Comparison of ENCODE assay signal across 15 mouse cellular contexts in the genomic region with DNA sequence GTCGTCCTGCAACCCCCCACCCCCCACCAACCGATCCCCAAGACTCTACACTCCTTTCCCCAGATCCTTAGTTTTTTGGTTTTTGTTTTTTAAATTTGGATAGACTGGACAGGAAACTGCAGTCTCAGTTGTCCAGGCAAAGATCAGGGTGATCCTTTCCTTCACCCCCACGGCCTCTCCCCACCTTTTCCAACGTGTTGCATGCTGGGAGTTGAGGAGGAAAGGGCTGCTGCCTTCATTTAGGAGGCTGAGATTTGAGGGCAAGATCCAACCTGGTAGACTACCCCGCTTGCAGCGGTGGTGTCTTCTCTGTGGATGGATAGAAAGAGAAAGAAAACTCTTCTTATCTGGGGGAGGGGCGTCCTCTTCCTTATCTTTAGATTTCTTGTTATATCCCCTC. TPM values are rescaled to one million over a fixed set of nuclear protein-coding genes. Genes with fewer than 3 reads are reported as not detected.
DNase-seq lines count a peak whose midpoint lies in the region; ATAC-seq lines count a peak whose summit lies in the region.
"Had no signal": no experiment of that assay in that cellular context is flagged by ENCODE, and none has a peak within 500 bp of the region (broad histone marks: within the 10 kb centered on the region; RNA-seq: fewer than 3 reads in every experiment).

No protein-coding gene starts in this region.

- no peak for ATAC-seq in forebrain, embryonic 14.5 days
- no peak for ATAC-seq in midbrain, embryonic 12.5 days (ENCODE audit: low FRiP score, low read depth)
- ATAC-seq in kidney, embryonic 15.5 days (replicated peaks; ENCODE audit: low FRiP score) = no peak

- H3K9ac ChIP-seq in forebrain, embryonic 14.5 days (ENCODE audit: low read length) = no peak overlapping the region; the same call in 1 of the 2 replicates
- peak overlapping the region; percentile 94 for H3K9ac ChIP-seq in midbrain, embryonic 12.5 days (replicated peaks)
- no peak overlapping the region for H3K9ac ChIP-seq in kidney, embryonic 15.5 days
- H3K9ac ChIP-seq: lung, embryonic 14.5 days had no signal

- no peaks in the 10 kb centered on the region for H3K9me3 ChIP-seq in forebrain, embryonic 14.5 days (replicated peaks; ENCODE audit: control insufficient read depth, low read length)
- H3K9me3 ChIP-seq in midbrain, embryonic 12.5 days = no peaks in the 10 kb centered on the region
- no peaks in the 10 kb centered on the region for H3K9me3 ChIP-seq in kidney, embryonic 15.5 days (replicated peaks)

- peak; percentile 67 for DNase-seq in MN1 (ENCODE audit: low spot score)
- DNase-seq in cerebellum, adult 8-10 months = peak; percentile 33
- DNase-seq in forebrain, embryonic 14.5 days (ENCODE audit: low spot score) = peak; percentile 12
- DNase-seq in lung, postnatal 10 days = no peak
- no peak for DNase-seq in thymus, postnatal 25 days
- no peak for DNase-seq in left cerebral cortex, adult 8-10 months (ENCODE audit: low spot score in 2 of 2)
- DNase-seq: adrenal gland, adult 8-10 months; kidney, adult 9 months; lung, embryonic 14.5 days had no signal

- WGBS in forebrain, embryonic 14.5 days = 1% methylated on average over 7 of the region's 7 CpGs
- WGBS in midbrain, embryonic 12.5 days = 2% methylated on average over 7 of the region's 7 CpGs
- 0% methylated on average over 7 of the region's 7 CpGs for WGBS in kidney, embryonic 15.5 days

- H3K27me3 ChIP-seq in forebrain, embryonic 14.5 days (replicated peaks; ENCODE audit: control insufficient read depth, insufficient read depth, low read length) = peaks cover 70% of the 10 kb centered on the region
- H3K27me3 ChIP-seq in midbrain, embryonic 12.5 days = peaks cover 51% of the 10 kb centered on the region
- H3K27me3 ChIP-seq in kidney, embryonic 15.5 days = peaks cover 94% of the 10 kb centered on the region

- peak overlapping the region; percentile 87 for H3K4me2 ChIP-seq in forebrain, embryonic 14.5 days (ENCODE audit: low read length)
- peak overlapping the region; percentile 96 for H3K4me2 ChIP-seq in midbrain, embryonic 12.5 days (replicated peaks)
- no peak overlapping the region for H3K4me2 ChIP-seq in kidney, embryonic 15.5 days

- no peak overlapping the region for H3K27ac ChIP-seq in forebrain, embryonic 14.5 days (ENCODE audit: low read depth, low read length)
- 0 out of 2 replicates have a peak overlapping the region, but pooled peaks have one; percentile 42 for H3K27ac ChIP-seq in midbrain, embryonic 12.5 days (replicated peaks)
- H3K27ac ChIP-seq in kidney, embryonic 15.5 days = no peak overlapping the region

- peak overlapping the region; percentile 68 for H3K4me3 ChIP-seq in forebrain, embryonic 14.5 days (ENCODE audit: low read depth, low read length)
- H3K4me3 ChIP-seq in midbrain, embryonic 12.5 days = peak overlapping the region; percentile 87
- no peak overlapping the region for H3K4me3 ChIP-seq in kidney, embryonic 15.5 days (replicated peaks)
- H3K4me3 ChIP-seq: myocyte had no signal

- no peaks in the 10 kb centered on the region for H3K36me3 ChIP-seq in forebrain, embryonic 14.5 days (ENCODE audit: control insufficient read depth, insufficient read depth, low read length)
- H3K36me3 ChIP-seq in midbrain, embryonic 12.5 days = no peaks in the 10 kb centered on the region
- no peaks in the 10 kb centered on the region for H3K36me3 ChIP-seq in kidney, embryonic 15.5 days
- H3K36me3 ChIP-seq: G1E had no signal

- H3K4me1 ChIP-seq in forebrain, embryonic 14.5 days (ENCODE audit: control insufficient read depth, insufficient read depth, low read length) = peaks cover 22% of the 10 kb centered on the region
- H3K4me1 ChIP-seq in midbrain, embryonic 12.5 days = peaks cover 59% of the 10 kb centered on the region
- H3K4me1 ChIP-seq in kidney, embryonic 15.5 days = peaks cover 41% of the 10 kb centered on the region

RNA-seq across cellular contexts. Expression of gene Cdk5r2, which starts 2.1 kb away (rescaled TPM):
- 4.5 and 5.3 TPM in 2 replicates for polyA plus RNA-seq in forebrain, embryonic 14.5 days (2014; fragmentation: Nextera tagmentation; extraction: Ambion mirVana)
- polyA plus RNA-seq in midbrain, embryonic 12.5 days (2016; fragmentation: Nextera tagmentation; extraction: Ambion mirVana) = 5.6 and 8.7 TPM in 2 replicates
- polyA plus RNA-seq in kidney, embryonic 15.5 days (2015; fragmentation: Nextera tagmentation; extraction: Ambion mirVana) = 0.05 TPM in 1 of 2 replicates, not detected in the other
- total RNA-seq in left cerebral cortex, adult 8-10 months (2022) = 100 to 1,000 TPM; 264 to 303 (median 291) TPM
- total RNA-seq: G1E had no signal
- polyA plus RNA-seq: G1E; lung, embryonic 14.5 days; spleen, adult 2 months had no signal

RNA-seq across cellular contexts. Expression of gene Fev, which starts 28.4 kb away (rescaled TPM):
- polyA plus RNA-seq in forebrain, embryonic 14.5 days (2014; fragmentation: Nextera tagmentation; extraction: Ambion mirVana) = not detected in 2 replicates
- polyA plus RNA-seq in midbrain, embryonic 12.5 days (2016; fragmentation: Nextera tagmentation; extraction: Ambion mirVana) = 0.25 and 0.55 TPM in 2 replicates
- polyA plus RNA-seq in kidney, embryonic 15.5 days (2015; fragmentation: Nextera tagmentation; extraction: Ambion mirVana) = 0.53 and 0.67 TPM in 2 replicates
- under 1 TPM in 1 of 4 experiments, not detected in 3; 0.37 TPM for total RNA-seq in left cerebral cortex, adult 8-10 months (2022)
- total RNA-seq: left cerebral cortex, postnatal 25 days had no signal
- polyA plus RNA-seq: G1E; lung, embryonic 14.5 days; myocyte had no signal

RNA-seq across cellular contexts. Expression of gene Cryba2, which starts 36.2 kb away (rescaled TPM):
- polyA plus RNA-seq in forebrain, embryonic 14.5 days (2014; fragmentation: Nextera tagmentation; extraction: Ambion mirVana) = not detected in 2 replicates
- not detected in 2 replicates for polyA plus RNA-seq in midbrain, embryonic 12.5 days (2016; fragmentation: Nextera tagmentation; extraction: Ambion mirVana)
- not detected in 2 replicates for polyA plus RNA-seq in kidney, embryonic 15.5 days (2015; fragmentation: Nextera tagmentation; extraction: Ambion mirVana)
- under 1 TPM in 1 of 4 experiments, not detected in 3; 0.58 TPM for total RNA-seq in left cerebral cortex, adult 8-10 months (2022)
- total RNA-seq: G1E; left cerebral cortex, postnatal 25 days had no signal
- polyA plus RNA-seq: G1E; lung, embryonic 14.5 days; myocyte; spleen, adult 2 months had no signal

Comparison
In these comparisons a context has a peak if more than half of its experiments do, and no peak if none do; other contexts are left out.
1. DNase-seq: peak in MN1 (single experiment), cerebellum, adult 8-10 months (single experiment) and forebrain, embryonic 14.5 days (single experiment); none in lung, postnatal 10 days (single experiment), thymus, postnatal 25 days (single experiment) and left cerebral cortex, adult 8-10 months (0 of 2).